Mouse (Mus musculus) A20 (cell line): ENCODE data around the gene Atp2b4.

Source experiments
- DNase-seq: peaks from one replicate; pipeline ENCODE4 v3.0.0-alpha.2; 2011; ENCODE audit warnings: low read depth, low spot score

Atp2b4 gene

GRCm38 (mm10) chr1:133798821-133799415 is 1.9 kb downstream of the Atp2b4 start:
- DNase-seq: no peak

- peak; percentile 8 for DNase-seq
Observed at GRCm38 (mm10) chr1:133797979-133798820, 2.6 kb downstream of the Atp2b4 start.

GRCm38 (mm10) chr1:133797327-133797978 is 3.4 kb downstream of the Atp2b4 start:
- DNase-seq: no peak

- DNase-seq: no peak
Observed at GRCm38 (mm10) chr1:133793646-133794045, 7.2 kb downstream of the Atp2b4 start.

DNA sequence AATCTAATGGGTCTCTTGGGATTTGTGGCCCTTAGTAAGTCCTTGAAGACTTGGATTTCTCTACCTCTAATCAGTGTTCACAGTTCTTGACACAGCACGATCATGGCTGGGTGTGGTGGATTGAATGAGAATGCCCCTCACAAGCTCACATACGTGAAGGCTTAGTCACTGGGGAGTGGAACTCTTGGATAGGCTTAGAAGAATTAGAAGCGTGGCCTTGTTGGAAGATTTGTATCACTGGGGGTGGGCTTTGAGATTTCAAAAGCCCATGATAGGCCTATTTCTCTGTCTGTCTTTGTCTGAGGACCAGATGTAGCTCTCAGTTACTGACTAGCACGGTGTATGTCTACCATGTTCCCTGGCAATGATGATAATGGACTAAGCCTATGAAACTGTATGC is 10.8 kb downstream of the Atp2b4 start:
- DNase-seq: no peak

- DNase-seq: no peak
Observed at GRCm38 (mm10) chr1:133788864-133789263, 12.0 kb downstream of the Atp2b4 start.

DNA sequence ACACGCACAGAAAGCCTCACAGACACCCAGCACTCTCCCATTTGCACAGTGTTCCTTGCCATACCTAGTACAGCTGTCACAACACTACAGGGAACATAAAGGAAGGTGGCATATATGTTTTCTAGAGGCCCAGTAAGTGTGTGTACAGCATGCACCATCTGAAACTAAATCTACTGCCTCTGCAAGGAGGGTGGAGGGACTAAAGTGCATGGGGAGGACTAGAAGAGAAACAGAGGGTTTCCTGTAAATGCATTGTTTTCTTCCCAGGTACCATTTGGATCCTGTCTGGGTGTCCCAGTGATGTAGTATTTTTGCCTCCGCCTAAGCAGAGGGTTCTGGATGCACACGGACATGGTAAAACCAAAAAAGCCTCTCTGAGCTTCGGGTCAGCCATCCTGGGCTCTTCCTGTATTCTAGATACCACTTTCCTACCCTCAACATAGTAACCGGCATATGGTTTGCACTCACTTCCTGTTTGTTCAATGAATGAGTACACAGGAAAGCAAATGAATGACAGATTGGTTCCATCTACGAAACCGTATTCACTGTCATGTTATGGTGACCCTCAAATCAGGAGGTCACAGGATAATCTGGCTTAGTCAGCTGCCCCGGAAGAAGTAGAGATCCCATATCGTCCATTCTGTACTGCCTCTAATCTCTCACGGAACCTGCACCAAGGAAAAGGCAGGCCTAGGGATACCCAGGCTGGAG is 13.2 kb downstream of the Atp2b4 start:
- DNase-seq: no peak

- DNase-seq: no peak
Observed at GRCm38 (mm10) chr1:133784621-133785020, 16.2 kb downstream of the Atp2b4 start.

DNA sequence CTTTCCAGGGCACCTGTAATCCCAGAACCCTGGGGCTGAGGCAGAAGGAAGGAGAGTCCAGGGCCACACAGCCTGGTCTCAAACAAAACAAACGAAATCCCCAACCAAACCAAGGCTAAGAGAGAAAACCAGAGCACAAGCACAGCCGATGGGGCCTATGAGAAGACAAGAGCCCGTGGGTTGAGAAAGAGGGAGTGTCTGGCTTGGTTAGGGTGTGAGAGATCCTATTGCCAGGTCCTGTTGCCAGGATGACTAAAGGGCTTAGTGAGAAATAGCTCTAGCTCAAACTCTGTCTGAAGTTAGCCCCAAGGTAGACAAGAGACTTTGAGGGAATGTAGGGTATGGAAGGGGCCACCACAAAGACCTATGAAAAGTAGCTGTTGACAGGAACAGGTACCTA is 19.3 kb downstream of the Atp2b4 start:
- DNase-seq: no peak

DNA sequence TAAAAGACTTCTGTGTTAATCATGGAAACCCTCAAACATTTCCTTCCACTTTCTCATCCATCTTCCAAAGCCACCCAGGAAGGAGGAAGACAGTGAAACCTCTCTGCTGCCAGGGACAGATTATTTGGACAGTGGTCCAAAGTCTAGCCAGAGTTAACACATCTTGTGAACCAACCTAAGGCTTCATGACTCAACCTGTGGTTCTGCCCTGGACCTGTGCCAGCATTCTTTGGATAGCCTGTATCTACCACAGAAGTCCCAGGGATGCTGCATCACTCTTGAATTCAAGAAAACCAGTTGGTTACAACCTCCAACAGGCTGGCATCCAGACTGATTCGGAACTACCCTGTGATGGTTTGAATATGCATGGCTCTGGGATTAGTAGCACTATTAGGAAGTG is 21.8 kb downstream of the Atp2b4 start:
- DNase-seq: no peak

GRCm38 (mm10) chr1:133777651-133778231 is 23.1 kb downstream of the Atp2b4 start:
- no peak for DNase-seq

- no peak for DNase-seq
Observed at GRCm38 (mm10) chr1:133772553-133772952, 28.3 kb downstream of the Atp2b4 start.

DNA sequence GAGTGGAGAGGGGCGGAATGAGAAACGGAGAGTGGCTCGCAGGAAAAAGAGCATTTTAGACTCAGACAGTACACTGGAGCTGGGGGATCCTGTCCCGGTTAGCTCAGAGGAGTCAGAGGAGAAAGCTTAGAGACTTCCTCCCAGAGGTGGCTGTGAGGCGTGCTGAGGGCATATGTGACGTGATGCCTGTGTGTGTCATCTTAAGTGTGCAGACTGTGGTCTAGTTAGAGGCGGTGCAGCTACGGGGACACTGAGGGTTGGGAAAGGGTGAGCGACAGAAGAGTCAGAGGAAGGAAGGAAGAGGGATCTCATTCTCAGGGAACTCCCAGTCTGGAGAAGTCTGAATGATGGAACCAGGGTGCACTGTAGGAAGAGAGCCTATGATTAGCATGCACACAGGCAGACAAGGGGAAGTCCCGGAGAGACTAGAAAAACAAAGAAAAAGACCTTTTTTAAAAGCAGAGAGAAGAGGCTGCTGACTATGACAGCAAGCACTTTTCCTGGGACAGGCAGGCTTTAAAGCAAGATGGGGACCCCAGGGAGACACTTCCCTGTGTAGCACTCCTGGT is 28.9 kb downstream of the Atp2b4 start:
- no peak for DNase-seq

DNA sequence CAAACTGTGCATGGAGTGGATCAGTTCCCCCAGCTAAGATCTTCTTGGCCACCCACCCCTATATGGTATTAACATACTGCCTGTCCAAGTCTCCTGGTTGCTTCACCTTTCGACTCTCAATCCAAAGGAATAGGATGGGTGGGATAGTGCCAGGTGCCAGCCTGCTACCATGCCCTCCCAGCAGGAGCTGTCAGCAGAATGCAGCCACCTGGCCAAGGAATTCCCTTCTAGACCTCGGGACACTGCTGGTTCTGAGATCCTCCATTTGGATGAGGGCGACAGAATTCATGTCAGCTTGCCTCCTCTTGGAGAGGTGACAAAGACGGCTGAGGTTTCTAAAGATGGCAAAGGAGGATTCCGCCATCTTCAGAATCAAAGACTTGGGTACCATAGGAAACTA is 32.8 kb downstream of the Atp2b4 start:
- no peak for DNase-seq

DNA sequence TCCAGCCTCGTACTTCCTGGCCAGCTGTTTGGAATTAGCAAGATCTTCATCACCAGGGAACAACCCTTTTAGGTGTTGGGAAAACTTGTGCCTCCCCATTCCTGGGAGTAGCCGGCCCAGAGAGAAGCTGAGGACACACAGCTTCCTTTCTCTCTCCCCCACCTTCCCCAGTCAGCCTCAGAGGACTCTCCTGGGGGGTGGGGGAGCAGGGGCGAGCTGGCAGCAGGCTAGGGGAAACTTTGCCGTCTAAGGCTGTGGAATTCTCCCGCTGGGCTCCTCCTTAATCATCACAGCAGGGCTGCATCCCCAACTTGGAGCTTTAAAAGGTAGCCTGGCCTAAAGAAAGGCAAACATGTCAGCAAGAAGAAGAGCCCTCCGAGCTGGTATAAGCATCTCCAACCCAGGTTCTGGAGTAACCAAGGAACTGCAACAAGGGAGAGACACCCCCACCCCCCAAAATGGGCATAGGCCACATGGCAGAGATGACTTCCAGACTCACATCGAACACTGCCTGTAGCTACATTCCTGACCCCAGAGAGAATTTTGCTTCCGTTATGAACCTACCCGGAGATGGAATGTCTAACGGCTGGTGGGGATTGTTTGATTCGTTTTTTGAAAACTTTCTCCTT is 33.8 kb downstream of the Atp2b4 start:
- DNase-seq: no peak

GRCm38 (mm10) chr1:133765376-133765775 is 35.5 kb downstream of the Atp2b4 start:
- no peak for DNase-seq

DNA sequence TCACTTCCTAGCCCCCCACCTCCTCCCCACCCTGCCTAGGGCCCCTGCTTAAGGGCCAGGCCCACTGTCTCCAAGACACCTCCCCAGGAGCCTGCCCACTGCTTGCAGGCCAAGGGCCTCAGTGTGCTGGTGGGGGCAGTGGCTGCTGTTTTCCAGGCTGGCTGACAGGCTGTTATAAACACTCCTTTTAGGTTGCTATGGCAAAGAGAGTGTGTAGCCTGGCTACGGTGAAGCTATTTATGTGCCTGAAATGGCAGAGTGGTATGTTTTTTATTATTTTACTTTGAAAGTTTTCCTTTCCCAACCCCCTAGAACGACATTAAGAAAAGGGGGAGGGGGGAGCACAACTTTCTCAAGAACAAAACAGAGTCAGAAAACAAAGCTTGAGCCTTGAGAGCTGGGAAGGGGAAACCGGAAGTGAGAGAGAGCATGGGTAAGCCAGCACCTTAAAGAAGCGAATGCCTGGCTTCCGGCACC is 37.9 kb downstream of the Atp2b4 start:
- no peak for DNase-seq

DNA sequence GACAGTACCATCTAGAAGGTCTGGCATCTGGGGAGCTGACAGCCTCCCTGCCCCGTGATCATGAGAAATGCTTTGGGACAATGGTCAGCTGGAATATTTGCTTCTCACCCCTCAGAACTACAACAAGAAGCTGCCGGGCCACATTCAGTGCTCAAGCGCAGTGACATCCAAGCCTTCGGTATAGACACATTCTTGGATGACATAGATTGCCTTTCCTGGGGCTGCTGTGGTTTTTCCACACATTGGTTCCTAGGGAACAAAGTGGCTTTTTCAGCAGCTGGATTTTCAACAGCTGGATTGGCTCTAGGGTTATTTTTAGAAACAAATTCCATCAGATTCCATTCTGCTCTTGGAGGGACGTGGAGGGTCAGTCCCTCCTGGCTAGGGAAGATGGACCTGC is 39.6 kb downstream of the Atp2b4 start:
- DNase-seq: no peak

GRCm38 (mm10) chr1:133754317-133754868 is 46.4 kb downstream of the Atp2b4 start:
- no peak for DNase-seq

DNA sequence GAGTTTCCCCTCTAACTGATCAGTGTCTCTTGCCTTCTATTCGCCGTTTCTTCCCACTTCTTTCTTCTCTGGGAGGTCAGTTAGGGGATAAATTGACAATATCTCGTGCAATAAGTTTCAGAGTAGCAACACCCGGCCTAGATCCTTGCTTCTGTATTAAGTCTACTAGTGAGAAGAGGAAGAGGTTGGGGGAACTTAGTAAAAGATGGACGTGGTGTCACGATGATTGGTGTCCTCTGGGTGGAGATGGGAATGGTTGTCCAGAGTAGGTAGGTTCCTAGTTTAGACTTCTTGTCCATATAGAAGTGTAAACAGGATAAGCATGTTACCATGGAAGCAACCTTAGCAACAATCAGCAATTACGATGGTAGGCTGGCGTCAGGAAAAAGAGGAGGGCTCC is 47.5 kb downstream of the Atp2b4 start:
- peak; percentile 6 for DNase-seq
